Mouse (Mus musculus) C2C12 (cell line): ENCODE data around the gene Klhl8.

Experiments used
- CTCF ChIP-seq: IDR thresholded peaks from one replicate; pipeline ENCODE4 v1.5.1; 2011; ENCODE audit not compliant: control insufficient read depth, insufficient read depth, insufficient read length
- FOSL1 ChIP-seq: IDR thresholded peaks from one replicate; pipeline ENCODE4 v1.8.0; 2011; ENCODE audit warnings: mild to moderate bottlenecking, low read length; ENCODE audit not compliant: poor library complexity, insufficient read depth, severe bottlenecking
- MAX ChIP-seq: IDR thresholded peaks from one replicate; pipeline ENCODE4 v1.6.1; 2011; ENCODE audit warnings: mild to moderate bottlenecking, control low read depth
- MYOD1 ChIP-seq: IDR thresholded peaks from one replicate; pipeline ENCODE4 v1.6.1; 2011; ENCODE audit warnings: low read depth; ENCODE audit not compliant: control insufficient read depth, insufficient read length
- MYOG ChIP-seq: IDR thresholded peaks from one replicate; pipeline ENCODE4 v1.6.1; 2011; ENCODE audit not compliant: control insufficient read depth, insufficient read length; ENCODE audit errors: extremely low read depth
- USF1 ChIP-seq: IDR thresholded peaks from one replicate; pipeline ENCODE4 v1.6.1; 2011; ENCODE audit warnings: low read depth, mild to moderate bottlenecking, control low read depth, moderate library complexity

GRCm38 (mm10) chr5:103817754-103818153 lies 93.3 kb downstream of the Klhl8 start:
- TF ChIP-seq CTCF: peak; percentile 59
- no peak for TF ChIP-seq MYOG
- TF ChIP-seq MYOD1: no peak
- no peak for TF ChIP-seq USF1
- no peak for TF ChIP-seq MAX
- TF ChIP-seq FOSL1: no peak
